8 mouse cellular contexts compared by ENCODE assay signal in genomic region chr7:142894669-142895068, GRCm38 (mm10). TPM values are rescaled to one million over a fixed set of nuclear protein-coding genes. Genes with fewer than 3 reads are reported as not detected.
DNase-seq lines count a peak whose midpoint lies in the region; ATAC-seq lines count a peak whose summit lies in the region.

No protein-coding gene starts in this region.

- ATAC-seq in forebrain, embryonic 16.5 days: peak; percentile 70
- ATAC-seq in hindbrain, embryonic 14.5 days (ENCODE audit: low FRiP score): peak; percentile 24; the same call in 1 of the 2 replicates
- ATAC-seq in megakaryocyte-erythroid progenitor cell, adult 5-6 weeks (replicated peaks; ENCODE audit: low FRiP score, low TSS enrichment, poor library complexity, severe bottlenecking): peak; percentile 76

- no peak overlapping the region for H3K4me3 ChIP-seq in forebrain, embryonic 16.5 days (replicated peaks; ENCODE audit: low read length)
- no peak overlapping the region for H3K4me3 ChIP-seq in hindbrain, embryonic 14.5 days (replicated peaks; ENCODE audit: low read length)

- H3K27ac ChIP-seq in forebrain, embryonic 16.5 days (ENCODE audit: low read length): no peak overlapping the region
- H3K27ac ChIP-seq in hindbrain, embryonic 14.5 days: no peak overlapping the region

- H3K9ac ChIP-seq in forebrain, embryonic 16.5 days (replicated peaks; ENCODE audit: low read depth, low read length): no peak overlapping the region
- H3K9ac ChIP-seq in hindbrain, embryonic 14.5 days: no peak overlapping the region

- WGBS in forebrain, embryonic 16.5 days: 6% methylated on average over 3 of the region's 3 CpGs
- 11% methylated on average over 3 of the region's 3 CpGs for WGBS in hindbrain, embryonic 14.5 days

- DNase-seq in Muller cell, postnatal 12 days (ENCODE audit: inconsistent ontology term): peak; percentile 85
- DNase-seq in cerebellum, adult 11 months: peak; percentile 52
- peak; percentile 97 for DNase-seq in hindbrain, embryonic 14.5 days (ENCODE audit: low spot score)
- DNase-seq in layer of hippocampus, postnatal 14 days (ENCODE audit: low spot score in 2 of 2): peak; percentile 83 to 88
- DNase-seq in right cerebral cortex, postnatal 25 days: peak; percentile 67
- peak; percentile 66 to 87 for DNase-seq in urinary bladder, postnatal 4 days (ENCODE audit: low spot score in 2 of 2)

- H3K9me3 ChIP-seq in forebrain, embryonic 16.5 days (ENCODE audit: control insufficient read depth, low read length): no peaks in the 10 kb centered on the region
- no peaks in the 10 kb centered on the region for H3K9me3 ChIP-seq in hindbrain, embryonic 14.5 days (ENCODE audit: control insufficient read depth, low read length)

- no peaks in the 10 kb centered on the region for H3K36me3 ChIP-seq in forebrain, embryonic 16.5 days (ENCODE audit: control insufficient read depth, insufficient read depth)
- no peaks in the 10 kb centered on the region for H3K36me3 ChIP-seq in hindbrain, embryonic 14.5 days (replicated peaks; ENCODE audit: control insufficient read depth, insufficient read depth)

- H3K4me2 ChIP-seq in forebrain, embryonic 16.5 days (ENCODE audit: low read length): no peak overlapping the region
- H3K4me2 ChIP-seq in hindbrain, embryonic 14.5 days (replicated peaks): no peak overlapping the region

- 0 out of 2 replicates have a peak, but pooled peaks cover under 1% of the 10 kb centered on the region for H3K4me1 ChIP-seq in forebrain, embryonic 16.5 days (replicated peaks; ENCODE audit: control insufficient read depth, insufficient read depth, low read length)
- H3K4me1 ChIP-seq in hindbrain, embryonic 14.5 days (replicated peaks; ENCODE audit: control insufficient read depth, insufficient read depth, low read length): peaks cover 1% of the 10 kb centered on the region

- H3K27me3 ChIP-seq in forebrain, embryonic 16.5 days (replicated peaks; ENCODE audit: control insufficient read depth, insufficient read depth, low read length): no peaks in the 10 kb centered on the region
- H3K27me3 ChIP-seq in hindbrain, embryonic 14.5 days (ENCODE audit: control insufficient read depth, insufficient read depth, low read length): no peaks in the 10 kb centered on the region

RNA-seq across cellular contexts. Expression of gene Th, which starts 36.3 kb away (rescaled TPM):
- polyA plus RNA-seq in forebrain, embryonic 16.5 days (2015; fragmentation: Nextera tagmentation; extraction: Ambion mirVana): 6.4 TPM in 2 replicates
- polyA plus RNA-seq in hindbrain, embryonic 14.5 days (2014; fragmentation: Nextera tagmentation; extraction: Ambion mirVana): 4.7 and 7.6 TPM in 2 replicates
- total RNA-seq in layer of hippocampus, postnatal 14 days (2021): under 1 TPM; 0.33 to 0.65 TPM
- total RNA-seq in megakaryocyte-erythroid progenitor cell, adult 5-6 weeks (2014; fragmentation: Nextera tagmentation): not detected in 2 replicates
- total RNA-seq in megakaryocyte-erythroid progenitor cell, adult 5-6 weeks (2017): not detected in 2 replicates

Comparison
In these comparisons a context has a peak if more than half of its experiments do, and no peak if none do; other contexts are left out.
1. ATAC-seq: peak in every context shown above with its lines; median percentile 76 in megakaryocyte-erythroid progenitor cell, adult 5-6 weeks; 70 in forebrain, embryonic 16.5 days; 24 in hindbrain, embryonic 14.5 days.